Mouse (Mus musculus): ENCODE results near the gene Chil1. TPM values are rescaled to one million over a fixed set of nuclear protein-coding genes. Genes with fewer than 3 reads are reported as not detected.

Chil1 gene
- polyA plus RNA-seq, 1 experiment from 2014 or later: 0.80 TPM

DNA sequence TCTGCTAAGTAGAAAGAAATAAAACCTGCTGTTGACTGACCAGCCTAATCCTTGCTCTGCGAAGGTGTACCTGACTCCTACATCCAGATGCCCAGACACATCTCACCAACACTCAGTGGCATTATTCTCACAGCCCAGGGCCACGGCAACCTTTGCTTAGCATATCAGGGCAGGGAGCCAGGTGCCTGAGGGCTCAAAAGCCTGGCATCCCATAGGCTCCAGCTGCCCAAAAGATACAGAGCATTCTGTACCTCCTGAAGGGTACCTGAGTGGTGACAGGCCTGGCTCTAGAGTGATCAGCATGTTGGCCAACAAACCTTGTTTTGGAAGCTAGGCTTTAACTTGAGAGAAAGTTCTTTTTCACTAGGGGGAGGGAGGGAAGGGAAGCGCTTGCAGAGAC is 49.3 kb downstream of the Chil1 start:
- peaks cover 30% of the 10 kb centered on the region for H3K4me1 ChIP-seq
- 84% methylated on average over 3 of the region's 3 CpGs for WGBS
- peaks cover 48% of the 10 kb centered on the region for H3K27me3 ChIP-seq (ENCODE audit: low read depth, poor library complexity, severe bottlenecking)

DNA sequence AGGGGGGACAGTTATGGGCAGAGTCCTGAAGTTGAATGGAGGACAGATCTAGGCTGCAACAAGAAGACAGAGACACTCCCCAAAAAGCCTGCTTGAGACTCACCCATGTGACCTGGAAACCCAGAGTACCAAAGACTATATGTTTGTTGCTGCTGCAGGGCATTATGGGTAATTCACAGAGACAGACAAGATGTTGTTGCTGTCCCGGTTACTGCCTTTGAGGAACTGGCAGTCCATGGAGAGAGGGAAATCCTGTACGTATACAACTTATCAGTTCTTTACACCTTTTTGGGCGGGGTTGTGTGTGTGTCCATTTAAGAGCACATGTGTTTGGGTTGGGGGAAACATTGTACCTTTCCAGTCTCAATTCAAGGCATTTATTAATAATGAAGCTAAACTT is 49.7 kb downstream of the Chil1 start:
- peaks cover 31% of the 10 kb centered on the region for H3K4me1 ChIP-seq
- H3K27me3 ChIP-seq (ENCODE audit: low read depth, poor library complexity, severe bottlenecking): peaks cover 52% of the 10 kb centered on the region
- no peak overlapping the region for H3K4me3 ChIP-seq
- 84% methylated on average over 3 of the region's 3 CpGs for WGBS
- H3K9me3 ChIP-seq (replicated peaks): no peaks in the 10 kb centered on the region
- H3K27ac ChIP-seq: no peak overlapping the region
- H3K36me3 ChIP-seq: no peaks in the 10 kb centered on the region
- DNase-seq (ENCODE audit: low spot score): no peak

More for the DNA sequence above, 49.3 kb downstream of the Chil1 start:
- Histone ChIP-seq H3K27ac (no peak overlapping the region), H3K36me3 (no peaks in the 10 kb centered on the region), H3K9me3 (replicated peaks) (no peaks in the 10 kb centered on the region), H3K4me3 (no peak overlapping the region)
- no peak for DNase-seq (ENCODE audit: low spot score)

DNA sequence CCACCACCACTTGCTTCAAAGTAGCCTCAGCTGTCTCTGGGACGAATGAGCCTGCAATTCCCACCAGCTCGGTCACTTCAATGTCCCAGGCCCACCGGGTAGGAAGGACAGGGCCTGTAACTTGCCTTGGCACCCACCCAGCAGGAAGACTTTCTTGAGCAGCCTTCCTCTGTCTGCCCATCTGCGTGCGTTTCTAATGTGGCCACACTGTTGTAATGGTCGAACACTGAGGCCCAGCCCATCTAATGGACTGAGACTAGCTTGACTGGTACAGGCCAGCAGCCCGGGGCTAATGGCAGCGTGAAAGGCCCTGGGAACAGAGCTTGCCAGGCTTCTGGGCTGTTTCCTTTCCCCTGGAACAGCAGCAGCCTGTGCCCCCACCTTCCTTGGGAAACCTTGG is 50.4 kb downstream of the Chil1 start:
- Histone ChIP-seq H3K36me3 (no peaks in the 10 kb centered on the region), H3K27me3 (ENCODE audit: low read depth, poor library complexity, severe bottlenecking) (peaks cover 58% of the 10 kb centered on the region), H3K27ac (0 out of 2 replicates have a peak overlapping the region, but pooled peaks have one; percentile 14), H3K4me1 (peaks cover 31% of the 10 kb centered on the region), H3K9me3 (replicated peaks) (no peaks in the 10 kb centered on the region), H3K4me3 (no peak overlapping the region)
- WGBS: 79% methylated on average over 8 of the region's 8 CpGs
- DNase-seq (ENCODE audit: low spot score): no peak

DNA sequence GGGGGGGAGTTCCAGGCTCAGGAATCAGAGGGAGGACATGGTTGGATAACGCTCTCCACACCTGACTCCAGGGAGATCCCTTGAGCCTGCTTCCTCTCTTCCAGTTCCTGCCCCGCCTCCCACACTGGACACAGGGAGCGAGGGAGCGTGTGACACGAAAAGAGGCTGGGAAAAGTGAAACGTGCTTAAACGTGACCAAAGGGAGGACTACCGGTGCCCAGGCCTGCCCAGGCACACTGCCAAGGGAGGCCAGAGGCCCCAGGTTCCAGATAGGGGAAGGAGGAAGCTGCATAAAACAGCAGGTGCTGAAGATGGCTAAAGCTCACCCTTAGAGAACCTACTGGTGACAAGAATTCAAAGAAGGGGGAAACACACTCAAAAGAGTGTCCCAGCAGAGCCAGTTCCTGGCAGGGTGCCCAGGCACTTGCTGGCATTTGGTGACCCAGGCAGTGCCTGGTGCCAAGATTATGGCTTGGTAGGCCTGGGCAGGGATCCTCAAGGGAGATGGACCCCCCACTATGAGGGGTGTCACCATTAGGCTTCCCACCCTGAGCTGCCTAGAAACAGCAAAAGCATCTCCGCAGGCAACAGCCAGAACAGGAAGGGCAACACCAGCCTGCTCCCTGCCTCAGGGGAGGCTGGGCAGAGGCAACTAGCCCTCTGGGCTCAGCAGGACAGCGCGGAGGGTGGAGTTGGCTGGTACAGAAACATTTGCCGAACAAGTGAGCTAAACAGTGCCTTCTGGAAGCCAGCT is 51.0 kb downstream of the Chil1 start:
- WGBS: 59% methylated on average over 12 of the region's 12 CpGs
- no peak for DNase-seq (ENCODE audit: low spot score)

DNA sequence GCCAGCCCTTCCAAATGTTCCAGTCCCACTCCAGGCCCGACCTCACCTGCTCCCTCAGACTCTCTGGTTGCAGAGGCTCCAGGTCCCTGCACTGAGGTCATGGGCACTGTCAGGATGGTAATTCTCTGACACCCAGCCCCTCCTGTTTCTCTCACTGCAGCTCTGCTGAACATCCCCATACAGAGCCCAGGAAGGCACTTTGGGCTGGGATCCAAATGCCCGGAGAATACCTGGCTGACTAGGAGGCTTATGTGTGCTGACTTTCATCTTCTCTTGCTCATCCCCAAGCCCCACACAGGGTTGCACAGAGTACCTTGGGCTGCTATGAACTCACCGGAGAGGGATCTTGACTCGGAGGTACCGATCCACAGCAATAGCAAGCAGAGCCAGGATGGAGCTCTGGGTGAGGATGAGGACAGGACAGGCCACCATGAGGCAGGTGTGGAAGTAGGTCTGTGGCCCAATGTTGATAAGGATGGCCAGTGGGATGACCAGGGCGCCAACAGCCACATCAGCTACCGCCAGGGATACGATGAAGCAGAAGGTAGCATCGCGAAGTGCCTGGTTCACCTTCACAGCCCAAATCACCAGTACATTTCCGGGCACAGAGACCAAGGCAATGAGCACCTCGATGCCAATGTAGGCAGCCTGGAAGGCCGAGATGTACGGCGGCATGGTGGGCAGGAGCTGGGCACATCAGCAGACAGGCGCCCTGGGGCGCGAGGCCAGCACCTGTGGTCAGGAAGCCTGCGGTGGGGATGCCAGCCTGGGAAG is 51.9 kb downstream of the Chil1 start:
- Histone ChIP-seq H3K36me3 (no peaks in the 10 kb centered on the region), H3K27ac (no peak overlapping the region), H3K9me3 (replicated peaks) (no peaks in the 10 kb centered on the region), H3K4me3 (peak overlapping the region; percentile 57; the same call in 1 of the 2 replicates), H3K27me3 (ENCODE audit: low read depth, poor library complexity, severe bottlenecking) (peaks cover 69% of the 10 kb centered on the region), H3K4me1 (peaks cover 32% of the 10 kb centered on the region)
- DNase-seq (ENCODE audit: low spot score): no peak
- 52% methylated on average over 19 of the region's 19 CpGs for WGBS

More for the DNA sequence above, 51.0 kb downstream of the Chil1 start:
- Histone ChIP-seq H3K36me3 (no peaks in the 10 kb centered on the region), H3K27ac (no peak overlapping the region), H3K27me3 (ENCODE audit: low read depth, poor library complexity, severe bottlenecking) (peaks cover 64% of the 10 kb centered on the region), H3K4me1 (peaks cover 31% of the 10 kb centered on the region), H3K4me3 (no peak overlapping the region), H3K9me3 (replicated peaks) (no peaks in the 10 kb centered on the region)

DNA sequence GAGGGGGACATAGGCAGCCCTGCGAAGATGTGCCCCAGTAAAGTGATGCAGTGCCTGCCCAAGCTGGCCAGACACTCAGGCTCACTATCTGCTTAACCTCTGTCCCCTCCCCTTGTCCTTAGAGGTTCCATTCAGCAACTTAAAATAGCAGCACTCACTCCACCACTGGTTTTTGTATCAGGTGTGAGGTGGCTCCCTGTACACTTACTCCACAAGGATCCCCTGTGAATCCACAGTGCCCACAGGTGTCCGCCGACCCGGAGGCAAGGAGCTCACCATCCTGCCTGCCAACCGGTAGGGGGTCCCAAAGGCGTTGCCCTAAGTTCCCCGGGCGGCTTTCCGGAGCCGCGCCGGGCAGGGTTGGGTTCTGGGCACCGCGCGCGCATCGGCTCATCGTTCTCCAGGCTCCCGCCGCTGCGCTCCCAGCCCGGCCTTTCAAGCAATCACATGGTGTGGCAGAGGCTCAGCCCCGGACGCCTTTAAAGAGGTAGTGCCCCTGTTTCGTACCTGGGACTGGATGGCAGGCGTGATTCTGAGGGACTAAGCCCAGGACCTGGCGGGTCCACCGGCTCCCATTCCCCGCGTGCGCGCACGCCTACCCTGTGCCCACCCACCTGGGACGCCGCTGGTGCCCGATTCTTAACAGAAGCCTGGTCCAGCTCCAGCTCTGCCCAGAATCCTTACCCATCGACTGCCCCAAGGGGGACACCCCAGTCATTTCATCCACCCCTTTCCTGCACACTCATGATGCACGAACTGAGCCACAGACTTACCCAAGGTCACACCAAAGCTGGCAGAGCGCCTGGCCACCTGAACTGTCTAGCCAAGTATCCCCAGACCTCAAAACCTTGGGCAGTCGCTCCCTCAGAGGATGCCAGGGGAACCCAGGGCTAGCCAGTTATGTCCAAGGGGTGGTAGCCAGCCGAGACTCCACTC is 52.7 kb downstream of the Chil1 start:
- H3K27me3 ChIP-seq (ENCODE audit: low read depth, poor library complexity, severe bottlenecking): peaks cover 70% of the 10 kb centered on the region
- H3K27ac ChIP-seq: peak overlapping the region; percentile 44; the same call in 1 of the 2 replicates
- peak overlapping the region; percentile 57 for H3K4me3 ChIP-seq
- 1% methylated on average over 41 of the region's 41 CpGs for WGBS
- H3K4me1 ChIP-seq: peaks cover 35% of the 10 kb centered on the region
- H3K9me3 ChIP-seq (replicated peaks): no peaks in the 10 kb centered on the region
- H3K36me3 ChIP-seq: no peaks in the 10 kb centered on the region
- DNase-seq (ENCODE audit: low spot score): peak; percentile 56

DNA sequence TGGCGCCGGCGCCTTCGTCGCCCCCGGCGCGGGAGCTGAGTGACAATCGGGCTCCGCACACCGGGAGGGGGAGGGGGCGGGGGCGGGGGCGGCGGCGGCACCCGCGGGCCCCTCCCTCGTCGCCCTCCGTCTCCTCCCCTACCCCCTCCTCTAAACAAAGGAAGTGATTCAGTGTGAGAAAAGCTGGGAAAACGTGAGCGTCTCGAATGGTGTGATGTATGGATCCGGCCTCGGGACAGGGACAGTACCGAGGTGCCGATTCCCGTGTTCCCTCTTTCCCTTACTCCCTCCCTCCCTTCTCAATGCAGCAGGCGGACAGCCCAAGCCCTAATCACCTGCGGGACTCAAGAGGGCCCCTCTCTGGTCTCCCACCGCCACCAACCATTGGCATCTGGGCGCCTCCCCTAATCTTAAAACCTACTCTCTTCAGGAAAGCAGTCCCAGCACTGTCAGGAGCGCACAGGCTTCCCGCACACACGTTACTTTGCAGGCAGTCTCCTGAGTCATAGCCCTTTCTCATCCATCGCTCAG is 53.5 kb downstream of the Chil1 start, which contains the start of gene Adora1:
Gene Adora1 (minus strand): TSS at position 41 of the 531 bp plus-strand sequence.
- H3K27me3 ChIP-seq (ENCODE audit: low read depth, poor library complexity, severe bottlenecking): peaks cover 74% of the 10 kb centered on the region
- peak within 1 kb of the TSS; percentile 57 for H3K4me3 ChIP-seq
- H3K27ac ChIP-seq: peak within 1 kb of the TSS; percentile 44; the same call in 1 of the 2 replicates
- peak; percentile 42 for DNase-seq (ENCODE audit: low spot score)
- 1% methylated on average over 35 of the region's 37 CpGs for WGBS
- H3K4me1 ChIP-seq: peaks cover 35% of the 10 kb centered on the region
- H3K9me3 ChIP-seq (replicated peaks): no peaks in the 10 kb centered on the region
- H3K36me3 ChIP-seq: no peaks in the 10 kb centered on the region

DNA sequence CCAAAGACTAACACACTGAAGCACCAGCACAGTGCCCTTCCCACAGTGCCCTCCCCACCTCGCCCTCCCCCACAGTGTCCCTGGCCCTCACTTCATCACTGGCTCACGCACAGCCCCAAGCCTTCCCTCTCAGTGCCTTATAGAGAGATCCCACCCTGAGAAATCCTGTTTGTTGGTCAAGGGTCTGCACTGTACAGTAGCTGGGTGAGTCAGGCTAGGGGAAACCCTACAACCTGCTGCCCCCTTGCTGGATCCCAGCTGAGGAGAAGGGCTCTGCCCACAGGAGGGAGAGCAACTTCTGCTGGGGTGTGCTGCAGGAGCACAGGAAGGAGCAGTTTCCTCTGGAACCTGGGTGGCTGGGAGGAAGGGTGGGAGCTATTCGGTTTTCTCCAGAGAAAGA is 54.2 kb downstream of the Chil1 start:
- Histone ChIP-seq H3K36me3 (no peaks in the 10 kb centered on the region), H3K4me3 (no peak overlapping the region), H3K27me3 (ENCODE audit: low read depth, poor library complexity, severe bottlenecking) (peaks cover 76% of the 10 kb centered on the region), H3K4me1 (peaks cover 35% of the 10 kb centered on the region), H3K9me3 (replicated peaks) (no peaks in the 10 kb centered on the region), H3K27ac (no peak overlapping the region)
- WGBS: 29% methylated on average over 3 of the region's 3 CpGs
- no peak for DNase-seq (ENCODE audit: low spot score)

DNA sequence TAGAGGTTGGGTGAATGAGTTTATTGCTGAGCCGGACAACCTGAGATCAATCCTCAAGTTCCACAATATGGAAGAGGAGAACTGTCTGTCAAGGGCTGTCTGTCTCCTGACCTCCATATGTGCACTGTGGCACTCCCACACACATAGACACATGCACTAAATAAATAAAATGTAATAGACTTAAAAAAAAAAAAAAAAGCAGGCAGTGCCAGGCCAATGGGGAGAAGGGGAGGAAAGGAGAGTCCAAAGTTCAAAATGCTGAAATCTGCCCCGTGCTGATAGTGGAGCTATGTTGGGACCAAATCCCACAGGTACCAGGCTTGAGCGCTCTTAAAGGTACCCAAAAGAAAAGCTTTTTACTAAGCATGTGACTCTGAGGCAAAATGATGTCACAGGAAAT is 55.5 kb downstream of the Chil1 start:
- H3K4me1 ChIP-seq: peaks cover 32% of the 10 kb centered on the region
- H3K27ac ChIP-seq: no peak overlapping the region
- no peak overlapping the region for H3K4me3 ChIP-seq
- WGBS: 85% methylated on average over 3 of the region's 3 CpGs
- DNase-seq (ENCODE audit: low spot score): no peak
- no peaks in the 10 kb centered on the region for H3K36me3 ChIP-seq
- no peaks in the 10 kb centered on the region for H3K9me3 ChIP-seq (replicated peaks)
- H3K27me3 ChIP-seq (ENCODE audit: low read depth, poor library complexity, severe bottlenecking): peaks cover 78% of the 10 kb centered on the region

Other genes with a start within 250 kb of the Chil1 start
- gene Fmod, start 144.9 kb upstream of the Chil1 start, polyA plus RNA-seq (2016; fragmentation: Nextera tagmentation; extraction: Ambion mirVana): 2.4 and 2.5 TPM in 2 replicates
- 10.1 and 17.7 TPM in 2 replicates for gene Btg2, start 103.1 kb upstream of the Chil1 start, polyA plus RNA-seq (2016; fragmentation: Nextera tagmentation; extraction: Ambion mirVana)
- gene Chit1, start 70.9 kb upstream of the Chil1 start, polyA plus RNA-seq (2016; fragmentation: Nextera tagmentation; extraction: Ambion mirVana): not detected in 2 replicates
- gene Mybph, start 11.3 kb downstream of the Chil1 start, polyA plus RNA-seq (2016; fragmentation: Nextera tagmentation; extraction: Ambion mirVana): 0.56 and 0.98 TPM in 2 replicates
- 0.06 and 0.69 TPM in 2 replicates for gene Adora1, start 53.3 kb downstream of the Chil1 start, polyA plus RNA-seq (2016; fragmentation: Nextera tagmentation; extraction: Ambion mirVana)
- 2.0 and 16.0 TPM in 2 replicates for gene Myog, start 107.8 kb downstream of the Chil1 start, polyA plus RNA-seq (2016; fragmentation: Nextera tagmentation; extraction: Ambion mirVana)
- 1.8 and 2.3 TPM in 2 replicates for gene Ppfia4, start 150.8 kb downstream of the Chil1 start, polyA plus RNA-seq (2016; fragmentation: Nextera tagmentation; extraction: Ambion mirVana)
- gene Tmem183a, start 179.8 kb downstream of the Chil1 start, polyA plus RNA-seq (2016; fragmentation: Nextera tagmentation; extraction: Ambion mirVana): 118 TPM in 2 replicates
- gene 4933406M09Rik, start 203.8 kb downstream of the Chil1 start, polyA plus RNA-seq (2016; fragmentation: Nextera tagmentation; extraction: Ambion mirVana): not detected in 2 replicates
- gene Cyb5r1, start 223.4 kb downstream of the Chil1 start, polyA plus RNA-seq (2016; fragmentation: Nextera tagmentation; extraction: Ambion mirVana): 41.6 and 44.4 TPM in 2 replicates
- 79.8 and 85.0 TPM in 2 replicates for gene Adipor1, start 233.2 kb downstream of the Chil1 start, polyA plus RNA-seq (2016; fragmentation: Nextera tagmentation; extraction: Ambion mirVana)